Mouse (Mus musculus) heart, postnatal 4 days (tissue): ENCODE data around the gene Myo15b. TPM values are rescaled to one million over a fixed set of nuclear protein-coding genes. Genes with fewer than 3 reads are reported as not detected.
A peak's percentile ranks its signal among the peaks of the same experiment; 100 is the strongest.

Source experiments
- DNase-seq: peaks from one replicate; pipeline ENCODE4 v3.0.0; 2021
- total RNA-seq, 2 experiments: library from RNA; stranded (reverse); gene quantifications; 2 replicates each; pipeline ENCODE4 v1.2.3; 2021

The Myo15b gene
- total RNA-seq, 2 experiments from 2014 or later, result 0.16 to 0.19 TPM

DNA sequence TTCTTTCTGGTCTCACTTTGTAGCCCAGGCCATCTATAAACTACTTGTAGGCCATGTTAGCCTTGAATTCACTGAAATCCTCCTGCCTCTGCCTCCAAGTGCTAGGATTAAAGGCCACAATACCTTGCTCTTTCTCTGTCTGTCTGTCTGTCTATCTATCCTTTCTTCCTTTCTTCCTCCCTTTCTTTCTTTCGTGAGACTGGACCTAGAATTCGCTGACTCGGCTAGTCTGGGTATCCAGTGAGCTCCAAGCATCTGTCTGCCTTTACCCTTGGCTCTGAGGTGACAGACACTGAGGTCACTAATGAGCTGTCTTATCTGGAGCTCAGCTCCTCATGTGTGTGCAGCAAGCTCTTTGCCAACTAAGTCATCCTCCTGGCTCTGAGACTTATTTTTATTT, 17.7 kb downstream of the Myo15b start:
- no peak for DNase-seq

DNA sequence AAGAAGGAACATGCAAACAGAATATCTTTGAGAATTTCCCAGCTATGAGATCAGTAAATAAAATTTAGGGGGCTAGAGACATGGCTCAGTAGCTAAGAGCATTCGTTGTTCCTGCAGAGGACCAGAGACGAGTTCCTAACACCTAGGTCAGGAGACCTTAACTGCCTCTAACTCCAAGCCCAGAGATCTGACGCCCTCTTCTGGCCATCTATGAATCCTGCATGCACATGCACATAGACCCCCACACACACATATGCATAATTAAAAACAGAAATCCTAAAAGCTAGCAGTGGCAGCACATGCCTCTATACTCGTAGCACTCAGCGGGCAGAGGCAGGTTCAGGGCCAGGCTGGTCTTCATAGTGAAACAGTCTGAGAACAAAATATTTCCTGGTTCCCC, 18.2 kb downstream of the Myo15b start:
- DNase-seq, result no peak

DNA sequence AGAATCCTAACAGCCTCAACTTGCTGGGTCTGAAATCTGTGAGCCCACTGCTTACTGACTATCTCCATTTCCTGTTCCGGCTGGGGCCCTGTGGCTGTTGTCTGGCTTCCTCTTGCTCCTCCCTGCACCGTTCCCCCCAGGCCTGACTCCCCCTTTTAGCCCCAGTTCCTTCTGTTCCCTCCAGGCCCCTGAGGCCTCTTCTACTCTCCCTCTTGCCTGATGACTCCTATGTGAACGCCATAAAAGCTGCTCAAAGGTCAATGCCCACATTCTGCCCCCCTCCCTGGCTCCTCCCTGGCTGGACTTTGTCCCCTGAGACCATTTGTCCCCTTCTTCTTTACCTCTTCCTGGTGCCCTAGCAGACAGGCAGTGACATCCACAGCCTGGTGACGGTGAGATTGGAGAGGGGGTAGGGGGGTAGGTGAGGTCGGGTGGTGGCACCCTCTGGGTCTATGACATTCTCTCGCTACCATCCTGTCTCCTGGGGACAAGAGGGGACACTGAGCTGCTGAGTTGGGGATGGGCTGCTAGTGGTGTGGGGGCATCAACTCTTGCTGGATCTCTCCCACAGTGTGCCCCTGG, 19.1 kb downstream of the Myo15b start:
- DNase-seq, result no peak

DNA sequence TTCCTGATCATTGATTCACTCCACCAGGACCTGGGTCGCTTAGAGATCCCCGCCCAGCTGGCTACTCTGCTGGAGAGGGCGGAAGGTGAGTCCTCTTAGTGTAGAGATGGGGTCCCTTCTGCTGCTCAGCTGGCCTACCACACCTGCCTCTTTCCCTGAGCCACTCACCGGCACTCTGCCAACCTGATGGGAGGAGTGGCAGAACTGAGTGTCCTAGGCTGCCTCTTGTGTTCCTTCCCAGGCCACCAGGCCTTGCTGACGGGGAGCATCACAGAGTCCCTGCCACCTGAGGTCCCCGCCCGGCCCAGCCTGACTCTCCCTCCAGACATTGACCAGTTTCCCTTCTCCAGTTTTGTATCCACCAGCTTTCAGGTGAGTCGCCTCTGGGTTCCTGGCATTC, 19.9 kb downstream of the Myo15b start:
- no peak for DNase-seq

DNA sequence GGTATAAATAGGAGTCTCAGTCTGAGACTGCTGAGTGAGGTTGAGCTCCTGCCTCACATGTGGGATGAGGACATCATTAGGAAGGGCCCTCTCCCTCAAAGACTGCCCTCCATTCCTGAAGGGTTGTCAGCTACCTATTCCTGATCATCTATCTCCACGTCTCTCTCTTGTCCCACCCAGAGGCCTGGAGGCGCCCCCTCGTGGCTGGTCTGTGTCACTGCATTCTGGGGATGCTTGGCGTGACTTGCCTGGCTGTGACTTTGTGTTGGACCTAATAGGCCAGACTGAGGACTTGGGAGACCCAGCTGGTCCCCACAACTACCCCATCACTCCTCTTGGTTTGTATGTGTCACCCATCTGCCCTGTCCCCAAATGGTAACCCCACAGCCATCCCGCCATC, 22.8 kb downstream of the Myo15b start:
- no peak for DNase-seq

DNA sequence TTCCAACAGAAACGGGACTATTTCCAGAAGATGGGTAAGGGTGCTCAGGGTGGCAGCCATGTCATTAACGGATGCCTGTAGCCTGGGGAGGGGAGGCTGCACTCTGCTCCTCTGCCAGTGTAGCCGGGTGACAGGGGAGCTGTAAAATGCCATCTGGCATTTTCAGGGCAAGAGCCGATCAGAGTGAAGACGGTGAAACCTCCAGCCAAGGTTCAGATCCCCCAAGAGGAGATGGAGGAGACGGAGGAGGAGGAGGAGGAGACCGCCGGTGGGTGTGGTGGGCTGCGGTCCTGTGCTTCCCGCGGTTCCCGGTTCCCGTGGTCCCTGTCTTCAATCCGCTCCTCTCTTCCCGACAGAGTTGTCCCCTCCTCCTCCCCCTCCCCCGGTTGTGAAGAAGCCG, 25.0 kb downstream of the Myo15b start:
- DNase-seq, result no peak

DNA sequence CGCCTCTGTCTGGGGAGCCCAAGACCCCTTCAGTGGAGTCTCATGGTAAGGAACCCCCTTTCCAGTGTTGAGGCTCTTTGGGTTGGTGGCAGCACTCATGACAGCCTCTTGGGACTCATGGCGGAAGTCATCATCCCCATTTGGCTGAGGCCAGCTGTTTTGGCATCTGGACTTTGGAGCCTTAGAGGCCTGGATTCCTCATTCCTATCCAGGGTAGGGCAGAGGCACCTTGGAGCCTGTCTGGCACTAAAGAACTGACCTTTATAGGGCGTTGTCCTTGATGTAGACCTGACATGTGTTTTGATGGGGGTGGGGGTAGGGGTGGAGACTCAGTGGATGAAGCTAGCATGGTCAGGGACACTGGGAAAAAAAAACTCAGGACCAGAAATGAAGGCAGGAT, 26.2 kb downstream of the Myo15b start:
- no peak for DNase-seq

DNA sequence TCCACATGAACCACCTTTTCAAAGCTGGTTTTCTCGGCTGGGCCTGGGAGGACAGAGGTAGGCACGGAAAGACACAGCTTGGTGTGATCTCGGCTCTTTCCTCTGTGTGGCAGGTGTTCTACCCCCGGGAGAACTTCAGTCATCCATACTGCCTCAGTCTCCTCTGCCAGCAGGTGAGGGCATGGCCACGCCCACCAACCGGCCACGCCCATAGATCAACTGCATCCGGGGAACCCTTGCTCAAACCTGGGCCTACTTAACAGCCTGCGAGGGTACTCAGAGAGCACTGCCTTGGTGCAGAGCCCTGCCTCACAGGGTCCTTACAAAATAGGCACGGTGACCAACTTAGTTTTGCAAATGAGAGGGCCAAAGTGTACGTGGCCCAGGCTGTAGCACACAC, 27.1 kb downstream of the Myo15b start:
- no peak for DNase-seq

DNA sequence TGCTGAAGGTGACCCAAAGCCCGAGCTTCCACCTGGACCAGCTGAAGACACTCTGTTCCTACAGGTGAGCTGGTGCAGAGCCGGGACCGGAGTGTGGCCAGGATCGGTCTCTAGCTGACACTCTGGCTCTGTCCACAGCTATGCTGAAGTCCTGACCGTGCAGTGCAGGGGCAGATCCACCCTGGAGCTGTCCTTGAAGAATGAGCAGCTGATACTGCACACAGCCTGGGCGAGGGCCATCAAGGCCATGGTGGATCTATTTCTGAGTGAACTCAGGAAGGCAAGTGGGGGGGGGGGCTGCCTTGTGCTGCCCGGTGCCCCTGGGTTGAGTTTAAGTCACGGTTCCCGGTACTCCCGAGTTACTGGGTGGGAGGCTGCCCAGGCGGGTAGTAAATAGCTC, 28.2 kb downstream of the Myo15b start:
- no peak for DNase-seq

DNA sequence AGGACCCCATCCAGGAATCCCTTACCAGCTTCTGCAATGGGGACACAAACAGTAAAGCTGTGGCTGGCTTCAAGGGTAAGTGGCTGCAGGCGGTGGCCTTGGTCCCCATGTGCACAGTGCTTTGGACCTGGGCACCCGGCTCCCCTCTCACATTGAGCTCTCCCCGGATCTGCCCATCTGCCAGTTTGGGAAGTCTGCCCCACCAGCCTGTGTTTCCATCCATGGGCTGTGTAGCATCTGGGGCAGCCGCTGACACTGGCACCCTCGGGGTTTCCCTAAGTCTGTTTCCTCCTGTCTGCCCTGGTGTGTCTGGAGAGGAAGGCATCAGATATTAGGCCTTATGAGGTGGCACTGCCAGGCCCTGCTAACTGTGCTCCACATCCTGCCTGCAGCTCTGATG, 29.8 kb downstream of the Myo15b start:
- no peak for DNase-seq

DNA sequence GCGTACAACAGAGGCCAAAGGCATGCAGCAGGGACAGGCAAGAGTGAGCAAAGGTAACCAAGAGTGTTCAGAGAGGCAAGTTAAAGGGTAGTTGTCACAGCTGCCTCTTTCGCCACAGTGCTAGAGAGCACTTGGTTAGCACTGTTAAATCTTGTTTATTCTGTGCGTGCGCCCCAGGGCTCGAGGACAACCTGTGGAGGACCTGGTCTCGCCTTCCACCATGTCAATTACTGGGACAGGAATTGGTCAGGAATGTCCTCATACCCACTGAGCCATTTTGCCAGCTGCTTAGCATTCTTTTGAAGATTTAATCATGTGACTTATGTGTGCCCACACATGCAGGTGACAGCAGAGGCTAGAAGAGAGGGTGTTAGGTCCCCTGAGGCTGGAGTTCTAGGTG, 31.0 kb downstream of the Myo15b start:
- no peak for DNase-seq

DNA sequence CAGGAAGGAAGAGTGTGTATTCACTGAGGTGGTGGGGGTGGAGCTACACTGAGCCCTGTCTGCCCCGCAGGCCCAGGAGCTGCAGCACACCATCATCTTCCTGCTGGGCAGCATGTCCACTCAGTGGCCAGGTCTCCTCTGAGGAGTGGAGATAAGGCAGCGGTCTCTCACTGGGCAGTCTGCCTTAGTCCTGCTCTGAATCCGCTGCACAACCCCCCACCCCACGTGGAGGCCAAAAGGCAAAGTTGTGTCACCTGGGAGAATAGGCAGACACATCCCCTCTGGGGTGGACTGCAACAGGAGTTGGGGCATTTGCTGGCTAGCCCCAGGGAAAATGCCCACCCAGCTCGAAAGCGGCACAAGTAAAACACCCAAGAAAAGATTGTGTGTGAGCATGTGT, 34.0 kb downstream of the Myo15b start:
- DNase-seq, result no peak

DNA sequence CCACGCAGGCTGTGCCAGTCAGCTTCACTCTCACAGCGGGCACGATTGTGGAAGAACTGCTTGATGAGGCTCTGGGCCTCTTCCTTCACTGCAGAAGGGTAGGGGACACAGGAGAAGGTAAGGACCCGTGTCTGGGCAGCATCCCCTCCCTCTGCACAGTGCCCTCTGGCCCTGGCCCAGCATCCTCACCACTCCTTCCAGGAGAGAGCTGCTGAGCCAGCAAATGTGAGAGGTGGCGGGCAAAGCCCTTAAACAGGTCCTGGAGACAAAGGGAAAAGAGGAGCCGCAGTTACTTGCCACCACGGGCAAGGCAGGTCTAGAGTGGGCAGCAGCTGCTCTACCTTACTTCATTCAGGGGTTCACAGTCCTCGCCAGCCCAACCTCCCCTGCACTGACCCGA, 34.9 kb downstream of the Myo15b start:
- no peak for DNase-seq

DNA sequence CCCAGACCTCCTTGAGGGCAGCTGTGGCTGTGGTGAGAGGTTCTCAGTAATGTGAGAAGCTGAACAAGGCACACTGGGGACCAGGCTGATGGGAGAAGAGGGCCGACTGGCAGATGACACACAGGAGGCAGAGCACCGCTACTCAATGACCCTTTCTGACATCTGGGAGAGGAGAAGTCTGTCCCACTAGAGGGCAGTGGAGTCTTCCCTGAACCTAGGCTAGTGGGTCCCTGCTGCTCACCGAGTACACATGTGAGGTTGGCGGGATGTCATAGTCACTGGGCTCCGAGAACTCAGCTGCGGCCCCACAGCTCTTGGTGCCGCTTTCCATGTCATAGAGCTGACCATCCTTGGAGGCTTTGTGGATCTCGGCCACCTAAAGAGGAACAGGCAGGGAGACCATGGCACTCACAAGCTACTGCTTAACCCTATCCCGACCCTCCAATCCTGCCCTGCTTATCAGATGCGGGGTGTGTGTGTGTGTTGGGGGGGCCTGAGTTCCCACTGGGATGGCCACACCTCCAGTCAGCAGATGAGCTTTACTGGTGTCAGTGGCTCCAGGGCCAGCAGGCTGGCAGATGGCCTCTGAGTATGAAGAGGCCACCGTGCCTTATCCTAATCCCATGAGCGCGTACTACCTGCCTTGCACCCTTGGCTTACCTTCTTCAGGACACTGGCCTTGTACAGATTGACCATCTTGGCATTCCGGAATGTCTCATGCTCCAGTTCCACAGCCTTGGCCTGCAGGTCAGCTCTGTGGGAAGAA, 36.7 kb downstream of the Myo15b start:
- peak; percentile 69 for DNase-seq

DNA sequence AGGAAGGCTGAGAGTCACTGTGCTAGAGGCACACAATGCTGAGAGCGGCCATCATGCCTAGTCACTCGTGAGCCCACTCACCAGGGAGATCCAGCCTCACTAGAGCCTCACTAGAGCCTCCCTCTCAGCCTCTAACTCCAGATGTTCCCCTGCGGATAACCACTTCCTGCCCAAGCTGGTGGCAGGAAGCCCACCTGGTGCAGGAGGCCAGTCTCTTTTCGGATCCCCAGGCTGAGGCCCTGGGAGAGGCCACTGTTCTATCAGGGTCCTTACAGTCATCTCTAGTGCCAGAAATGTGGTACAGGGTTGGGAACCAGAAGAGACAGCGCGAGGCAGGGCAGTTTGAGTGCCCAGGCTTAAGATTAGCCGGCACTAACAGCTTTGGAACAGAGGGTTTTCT, 40.2 kb downstream of the Myo15b start:
- DNase-seq, result no peak

DNA sequence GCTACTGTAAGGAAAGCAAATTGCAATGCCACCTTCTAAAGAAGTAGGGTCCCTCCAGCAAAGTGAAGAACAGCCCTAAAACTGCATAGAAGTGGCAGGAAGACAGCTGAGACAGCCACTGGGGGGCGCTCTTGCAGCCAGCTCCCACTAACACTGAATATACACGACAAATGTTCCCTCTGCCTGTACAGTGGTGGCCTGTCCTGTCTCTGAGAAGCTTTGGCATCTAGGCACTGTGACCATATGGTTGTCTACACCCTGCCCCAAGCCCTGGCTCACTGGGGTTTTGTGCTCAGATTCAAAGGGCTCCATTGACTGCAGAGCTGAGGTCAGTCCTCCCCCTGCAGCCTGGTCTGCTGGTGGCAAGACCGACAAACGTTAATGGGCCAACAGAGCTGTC, 40.7 kb downstream of the Myo15b start:
- DNase-seq, result peak; percentile 71

DNA sequence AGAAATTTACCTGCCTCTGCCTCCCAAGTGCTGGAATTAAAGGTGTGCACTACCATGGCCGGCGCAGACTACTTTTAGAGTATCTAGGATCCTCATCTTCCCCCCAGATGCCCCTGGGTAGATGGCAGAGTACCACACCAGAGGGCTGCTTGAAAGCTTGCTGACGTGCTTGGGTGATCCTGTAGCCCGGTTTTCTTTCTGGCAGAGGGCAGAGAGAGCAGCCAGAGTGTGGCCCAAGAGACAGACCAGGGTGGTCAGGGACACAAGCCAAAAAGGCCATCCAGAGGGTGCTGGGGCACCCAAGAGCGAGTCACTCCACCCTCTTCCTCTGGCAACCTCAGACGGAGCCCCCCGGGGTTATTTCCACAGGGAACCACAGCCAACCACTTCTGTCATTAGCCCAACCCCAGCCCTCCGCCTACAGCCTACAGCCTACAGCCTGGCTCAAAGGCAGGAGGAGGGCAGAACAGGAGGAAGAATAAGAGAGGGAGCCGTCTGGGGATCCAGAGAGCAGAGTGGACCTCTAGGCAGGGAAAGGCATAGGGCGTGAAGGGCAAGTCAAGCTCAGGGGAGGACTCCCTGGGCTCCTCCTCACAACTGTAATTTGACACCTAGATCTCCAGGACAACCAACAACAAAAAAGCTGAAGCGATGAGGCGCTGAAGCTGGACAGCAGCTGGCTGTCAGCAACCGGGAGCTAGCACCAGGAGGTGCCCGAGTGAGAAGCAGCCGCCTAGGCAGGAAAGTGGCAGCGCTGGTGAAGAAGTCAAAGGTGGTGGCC, 41.5 kb downstream of the Myo15b start, which contains the start of gene Smim5:
Gene Smim5 (plus strand): TSS at position 481 of the 781 bp plus-strand sequence.
- peak; percentile 78 for DNase-seq

DNA sequence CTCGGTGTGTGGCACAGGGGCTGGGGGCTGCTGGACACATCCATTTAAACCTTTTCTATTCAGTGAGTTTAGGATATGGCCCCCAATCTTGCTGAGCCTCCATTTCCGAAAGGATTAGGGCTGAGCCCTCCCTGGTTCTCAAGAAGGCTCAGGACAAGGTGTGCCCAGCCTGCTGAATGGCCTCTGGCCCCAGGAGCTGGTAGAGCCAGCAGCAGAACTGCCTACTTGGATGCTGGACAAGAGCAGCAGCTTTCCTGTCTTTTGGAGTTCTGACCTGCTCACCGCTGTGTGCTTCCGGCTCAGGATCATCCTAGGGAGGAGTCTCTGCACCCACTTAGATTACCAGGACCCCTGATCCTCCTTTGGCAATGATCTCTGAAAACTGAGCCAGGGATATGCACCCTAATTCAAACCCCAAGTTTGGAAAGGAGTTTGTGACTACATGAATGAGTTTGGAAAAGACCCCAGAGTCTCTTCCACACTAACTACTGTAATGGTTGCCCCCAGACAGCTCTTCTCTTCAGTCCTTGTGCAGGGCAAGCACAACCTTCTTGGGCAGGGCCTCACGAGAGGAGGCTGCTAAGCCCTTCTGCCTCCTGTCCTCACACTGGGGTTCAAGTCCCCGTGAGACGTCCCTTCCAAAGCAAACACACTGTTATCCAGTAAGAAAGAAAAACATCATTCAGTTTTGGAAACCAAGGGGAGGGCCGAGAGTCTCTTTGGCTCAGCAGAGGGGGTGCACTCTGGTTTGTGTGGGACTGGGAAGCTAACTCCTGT, 42.5 kb downstream of the Myo15b start:
- no peak for DNase-seq

DNA sequence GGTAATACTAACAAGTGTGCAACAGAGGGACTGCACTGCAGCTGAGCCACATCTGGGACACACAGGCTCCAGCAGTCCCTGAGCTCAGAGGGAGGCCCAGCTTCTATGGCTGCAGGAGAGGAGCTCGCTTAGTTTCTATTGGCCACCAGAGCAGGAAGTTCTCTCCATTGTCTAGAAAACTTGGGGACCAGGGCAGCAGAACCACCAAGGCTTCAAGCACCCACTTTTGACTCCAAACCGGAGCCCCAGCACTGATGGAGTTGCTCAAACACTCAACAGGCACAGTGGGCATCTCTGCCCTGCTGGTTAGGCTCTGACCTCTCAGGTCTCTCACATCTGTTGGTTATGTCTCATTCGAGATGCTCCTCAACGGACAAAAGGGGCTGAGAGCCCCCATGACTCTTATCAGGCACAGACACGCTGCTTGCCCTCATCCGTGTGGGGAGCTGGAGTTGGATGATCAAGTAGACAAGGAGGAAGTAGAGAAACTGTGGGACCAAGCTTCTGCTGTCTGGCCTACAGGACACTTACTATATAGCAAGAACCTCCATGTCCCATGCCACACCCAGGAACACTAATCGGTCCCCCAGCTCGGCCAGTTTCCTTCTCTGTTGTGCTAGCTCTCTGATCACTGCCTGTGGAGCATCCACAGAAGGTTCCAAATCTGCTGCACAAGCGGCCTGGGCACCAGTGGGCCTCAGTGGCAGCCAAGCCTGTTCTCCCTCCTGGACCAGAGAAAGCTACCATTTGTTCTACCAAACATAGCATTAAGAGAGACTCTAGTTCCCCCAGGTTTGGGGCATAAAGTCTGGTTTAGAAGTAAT, 43.3 kb downstream of the Myo15b start:
- no peak for DNase-seq

DNA sequence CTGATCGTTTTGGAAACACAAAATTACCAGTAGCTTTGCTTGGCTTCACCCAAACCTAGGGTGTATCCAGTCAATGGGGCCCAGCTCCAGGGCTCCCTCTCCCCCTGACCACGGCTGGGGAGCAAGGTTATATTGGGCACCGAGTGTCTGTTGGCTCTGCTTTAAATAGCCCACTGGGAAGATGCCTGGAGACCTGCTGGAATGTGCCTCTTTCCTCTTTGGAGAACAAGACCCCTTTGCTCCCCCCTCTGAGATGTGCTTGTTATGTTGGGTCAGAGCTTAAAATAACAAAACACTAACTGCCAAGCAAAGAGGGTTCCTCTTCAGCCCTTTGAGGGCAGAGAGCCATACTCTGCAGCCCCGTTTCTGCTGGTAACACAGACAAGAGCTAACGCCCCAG, 44.0 kb downstream of the Myo15b start:
- DNase-seq, result peak; percentile 47

DNA sequence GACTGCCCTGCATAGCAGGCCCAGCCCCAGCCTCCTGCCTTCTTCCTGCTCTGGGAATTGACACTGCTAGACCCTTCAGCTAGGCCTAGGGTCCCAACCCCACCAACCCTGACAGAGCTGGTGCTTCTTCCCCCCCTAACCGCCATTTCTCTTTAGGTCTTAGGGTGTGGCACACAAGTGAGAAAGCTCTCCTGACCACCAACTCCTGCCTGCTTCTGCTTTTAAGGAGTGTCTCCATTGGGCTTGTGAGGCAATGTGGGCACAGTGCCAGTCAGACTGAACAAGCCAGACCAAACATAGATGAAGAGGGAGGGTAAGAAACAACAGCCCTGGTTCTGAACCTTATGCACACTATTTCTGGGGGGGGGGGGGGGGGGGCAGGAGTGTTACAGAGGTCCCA, 44.6 kb downstream of the Myo15b start:
- peak; percentile 76 for DNase-seq
